Mouse (Mus musculus) left cerebral cortex, adult 9 months (tissue): Measurements from ENCODE around the gene Tubb2a.

Experiments used
- DNase-seq, 2 experiments: peaks; one replicate each; pipeline ENCODE4 v3.0.0; 2022; ENCODE audit warnings: low spot score in 2 of 2

Tubb2a gene

DNA sequence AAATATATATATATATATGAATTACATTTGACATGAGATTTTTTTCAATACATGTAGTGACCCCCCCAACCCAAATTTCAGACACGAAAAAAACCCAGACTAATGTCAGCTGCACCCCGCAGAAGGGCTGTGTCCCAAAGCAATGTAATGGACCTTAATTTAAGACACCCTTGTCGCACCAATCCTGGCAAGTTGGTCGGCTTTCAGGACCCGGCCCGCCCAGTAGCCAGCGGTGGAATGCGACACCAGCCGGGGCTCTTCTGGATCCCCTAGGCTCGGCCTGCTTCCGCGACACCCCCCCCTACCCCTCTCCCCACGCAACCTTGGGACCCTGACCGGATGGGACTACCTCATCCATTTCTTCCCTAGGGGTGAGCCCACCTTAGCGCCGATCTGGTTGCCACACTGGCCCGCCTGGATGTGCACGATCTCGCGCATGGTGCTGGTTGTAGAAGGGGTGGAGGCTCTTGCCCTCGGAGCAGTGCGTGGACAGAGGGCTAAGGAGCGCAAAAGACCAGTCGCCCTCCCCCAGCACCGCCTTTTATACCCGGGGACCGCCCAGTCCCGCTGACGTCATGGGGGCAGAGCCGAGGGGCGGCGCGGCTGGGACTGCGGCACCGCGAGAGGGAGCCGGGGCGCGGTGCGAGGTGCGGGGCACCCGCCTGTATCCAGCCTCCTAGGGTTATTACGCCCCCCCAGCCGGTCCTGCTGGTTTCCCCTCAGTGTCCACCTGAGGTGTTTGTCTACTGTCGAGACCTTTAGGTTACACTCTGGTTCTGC, at the start of gene Tubb2a:
Gene Tubb2a (minus strand): TSS at position 516 of the 780 bp plus-strand sequence.
- peak; percentile 73 to 91 for DNase-seq

DNA sequence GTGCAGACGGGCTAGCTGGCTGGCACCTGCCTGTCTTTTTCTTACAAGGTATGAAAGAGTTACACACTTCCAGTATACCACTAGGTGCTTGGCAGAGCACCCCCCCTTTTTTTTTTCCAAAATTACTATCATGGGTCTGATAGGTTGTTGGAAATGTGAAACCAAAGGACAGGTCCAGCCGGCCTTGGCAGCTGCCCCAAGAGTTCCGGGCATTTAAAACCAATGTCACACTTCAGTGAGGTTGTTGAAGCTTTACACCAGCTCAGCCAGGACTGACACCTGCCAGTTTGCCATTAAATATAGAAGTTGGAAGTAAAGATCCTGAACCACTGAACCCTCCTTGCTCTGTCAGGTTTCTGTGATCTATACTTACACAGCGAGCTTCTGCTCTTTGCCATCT, 47.9 kb upstream of the Tubb2a start:
- DNase-seq, result no peak

DNA sequence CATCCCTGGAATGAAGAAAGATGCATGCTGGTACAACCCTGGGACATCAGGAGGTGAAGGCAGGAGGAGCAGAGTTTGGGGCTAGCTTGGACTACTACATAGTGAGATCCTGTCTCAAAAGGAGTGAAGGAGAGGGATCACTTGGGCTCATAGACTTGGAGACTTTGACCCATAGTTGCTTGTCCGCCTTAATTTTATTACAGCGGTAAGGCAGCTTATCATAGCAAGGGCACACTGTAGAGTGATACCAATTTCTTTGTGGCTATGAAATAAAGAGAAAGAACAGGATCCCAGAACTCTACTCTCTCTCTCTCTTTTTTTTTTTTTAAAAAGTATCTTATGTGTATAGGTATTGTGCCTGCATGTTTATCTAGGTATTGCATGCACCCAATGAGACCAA, 42.7 kb upstream of the Tubb2a start:
- DNase-seq, result no peak

DNA sequence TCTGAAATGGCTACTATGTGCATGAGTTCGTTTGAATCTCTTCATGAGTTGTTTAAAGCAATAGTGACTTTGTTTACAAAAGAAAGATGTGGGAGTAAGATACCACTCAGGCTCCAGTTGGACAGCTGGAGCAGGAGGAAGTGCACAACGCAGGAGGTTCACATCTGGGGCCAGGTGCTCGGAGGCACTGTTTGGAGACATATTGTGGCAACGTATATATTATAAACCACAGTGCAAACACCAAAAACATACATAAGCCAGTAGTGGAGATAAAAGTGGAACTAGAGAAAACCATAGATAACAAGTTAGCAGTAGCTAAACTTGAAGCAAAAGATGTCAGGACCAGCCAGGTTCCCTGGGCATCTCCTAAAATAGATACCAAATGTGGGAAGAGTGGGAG, 41.6 kb upstream of the Tubb2a start:
- no peak for DNase-seq

DNA sequence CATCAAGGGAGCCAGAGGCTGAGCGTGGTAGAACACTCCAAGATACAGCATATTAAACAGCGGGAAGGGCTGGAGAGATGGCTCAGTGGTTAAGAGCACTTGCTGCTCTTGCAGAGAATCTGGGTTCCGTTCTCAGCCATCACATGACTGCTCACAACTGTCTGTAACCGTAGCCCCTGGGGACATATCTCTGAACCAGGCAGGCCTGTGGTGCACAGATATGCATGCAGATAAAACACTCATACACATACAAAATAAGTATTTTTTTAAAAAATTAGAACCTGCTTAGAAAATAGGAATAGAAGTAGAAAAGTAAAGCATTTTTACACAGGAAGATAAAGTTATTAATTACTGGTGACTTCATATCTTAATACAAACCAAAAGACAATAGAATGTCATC, 41.0 kb upstream of the Tubb2a start:
- DNase-seq, result no peak

DNA sequence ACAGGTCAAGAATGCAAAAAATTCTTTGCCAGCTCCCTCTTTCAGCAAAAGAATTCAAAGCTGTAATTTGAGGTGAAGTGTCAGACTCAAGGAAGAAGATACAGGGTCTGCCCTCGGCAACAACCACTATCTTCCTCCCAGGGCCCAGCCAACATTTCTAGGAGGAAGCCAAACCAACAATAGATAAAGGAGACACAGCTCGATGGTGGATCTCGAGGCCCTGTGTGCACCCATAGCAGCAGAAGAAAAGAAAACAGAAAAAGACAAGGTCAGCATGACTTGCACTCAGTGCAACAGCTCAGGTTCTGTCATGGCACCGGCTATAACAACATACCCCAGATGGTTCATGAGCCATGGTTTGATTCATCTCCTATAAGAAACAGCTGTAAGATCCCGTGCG, 38.7 kb upstream of the Tubb2a start:
- DNase-seq, result no peak

DNA sequence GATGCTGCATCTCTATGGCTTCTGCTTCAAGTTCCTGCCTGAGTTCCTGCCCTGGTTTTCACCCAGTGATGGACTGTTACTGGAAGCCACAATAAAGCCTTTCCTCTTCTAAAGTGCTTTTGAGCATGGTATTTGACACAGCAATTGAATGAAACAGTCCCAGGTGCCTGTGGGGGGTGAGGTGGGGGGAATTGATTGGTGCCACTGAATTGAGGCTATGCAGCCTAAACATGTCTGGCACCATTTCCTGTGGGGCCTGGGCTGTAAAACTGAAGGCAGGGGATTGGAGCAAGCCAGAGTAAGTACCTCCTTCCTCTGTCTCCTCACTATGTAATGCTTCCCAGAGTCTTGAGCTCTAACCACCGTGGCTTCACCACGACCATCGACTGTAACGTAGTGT, 36.8 kb upstream of the Tubb2a start:
- DNase-seq, result no peak

DNA sequence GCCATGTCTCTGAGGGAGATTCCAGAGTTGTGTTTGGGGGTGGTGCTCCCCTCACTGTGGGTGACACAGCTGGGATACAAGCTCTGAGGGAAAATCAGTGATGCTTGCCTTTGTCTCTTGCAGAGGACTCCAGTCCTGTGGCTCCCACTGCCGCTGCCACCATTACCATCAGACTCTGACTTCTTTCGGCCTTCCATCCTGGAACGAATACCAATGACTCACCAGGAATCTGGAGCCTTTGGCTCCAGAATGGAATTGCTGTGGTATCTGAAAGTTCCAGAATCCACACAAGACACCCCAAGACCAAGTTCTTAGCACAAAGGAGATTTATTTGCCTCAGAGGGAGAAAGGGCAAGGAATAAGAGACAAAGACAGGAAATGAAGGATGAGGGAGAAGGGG, 35.3 kb upstream of the Tubb2a start:
- no peak for DNase-seq

DNA sequence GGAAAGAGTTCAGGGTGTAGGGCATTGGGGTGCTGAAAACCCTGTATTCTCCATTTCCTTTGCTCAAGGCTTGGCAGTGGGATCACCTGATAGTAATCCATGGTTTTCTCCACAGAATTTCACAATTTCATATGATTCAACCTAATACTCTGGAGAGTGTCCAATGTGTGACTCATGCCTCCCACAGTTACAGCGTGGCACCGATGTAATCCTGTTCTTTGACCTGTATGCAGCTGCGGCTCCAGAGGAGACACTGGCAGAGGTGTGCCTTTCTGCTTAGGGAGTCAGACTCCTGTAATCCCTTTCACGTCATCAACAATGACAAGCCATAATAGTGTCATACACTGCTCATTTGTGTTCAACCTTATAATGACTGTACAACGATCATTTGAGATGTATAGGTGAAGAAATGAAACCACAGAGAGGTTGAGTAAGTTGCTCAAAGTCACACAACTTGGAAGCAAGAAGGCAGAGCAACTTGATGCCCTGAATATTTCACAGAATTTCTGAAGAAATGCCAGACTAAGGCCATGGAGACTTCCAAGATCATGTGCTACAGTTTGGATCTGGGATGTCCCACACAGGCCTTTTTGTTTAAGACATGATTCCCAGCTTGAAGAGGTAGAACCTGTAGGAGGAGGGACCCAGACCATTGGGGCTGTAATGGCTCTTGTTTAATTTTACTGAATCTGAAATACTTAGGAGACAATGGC, 34.7 kb upstream of the Tubb2a start:
- no peak for DNase-seq

DNA sequence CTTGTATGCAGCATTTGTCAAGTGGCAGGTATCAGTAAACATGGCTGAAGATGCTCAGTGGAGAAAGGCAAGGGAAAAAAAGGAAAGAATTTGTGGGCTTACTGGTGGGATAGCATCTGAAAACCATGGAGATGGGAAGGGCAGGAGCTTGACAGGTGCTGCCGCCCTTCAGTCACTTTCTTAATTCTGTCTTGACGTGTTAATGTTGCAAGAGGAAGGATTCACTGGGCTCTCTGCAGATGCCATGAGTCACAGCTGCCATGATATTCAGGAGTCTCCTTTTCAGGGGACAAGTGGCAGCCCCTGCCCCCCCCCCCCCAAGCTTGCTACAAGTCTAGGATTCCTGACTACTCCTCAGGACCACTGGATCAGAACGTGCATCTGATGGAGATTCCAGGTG, 34.1 kb upstream of the Tubb2a start:
- no peak for DNase-seq

DNA sequence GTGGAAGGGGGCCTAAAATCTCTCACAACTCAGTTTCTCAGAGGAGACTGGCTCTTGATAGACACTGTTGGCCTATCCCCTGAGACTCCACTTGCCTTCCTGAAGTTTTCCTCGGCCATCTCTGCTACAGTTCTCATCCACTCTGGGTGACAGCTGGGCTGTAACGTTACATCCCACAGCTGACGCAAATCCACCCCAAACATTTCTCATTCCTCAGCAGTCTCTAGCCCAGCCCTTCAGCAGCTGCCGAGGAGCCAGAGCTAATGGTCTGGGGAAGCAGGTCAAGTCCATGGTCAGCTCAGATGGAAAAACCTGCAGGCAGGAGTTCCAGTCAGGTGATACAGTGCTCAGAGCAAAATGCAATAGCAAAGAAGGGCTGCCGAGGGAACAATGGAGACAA, 33.2 kb upstream of the Tubb2a start:
- DNase-seq, result no peak

DNA sequence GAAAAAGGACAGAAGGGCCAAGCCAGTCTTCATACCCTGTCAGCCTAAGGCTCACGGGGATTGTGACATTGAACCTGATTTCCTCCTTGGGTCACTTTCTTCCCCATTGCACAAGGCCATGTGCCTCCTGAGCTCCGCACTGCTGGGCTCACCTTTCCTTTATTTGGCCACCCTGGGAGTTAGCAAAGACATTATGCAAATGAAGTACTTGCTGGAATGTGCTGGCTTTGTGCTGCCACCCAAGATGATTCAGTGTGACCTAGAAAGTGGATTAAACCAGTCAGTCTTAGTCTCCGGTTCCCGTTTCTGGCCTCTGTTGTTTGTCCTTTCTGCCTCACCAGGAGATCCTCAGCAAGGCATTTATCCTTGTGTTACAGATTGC, 31.9 kb upstream of the Tubb2a start:
- no peak for DNase-seq

DNA sequence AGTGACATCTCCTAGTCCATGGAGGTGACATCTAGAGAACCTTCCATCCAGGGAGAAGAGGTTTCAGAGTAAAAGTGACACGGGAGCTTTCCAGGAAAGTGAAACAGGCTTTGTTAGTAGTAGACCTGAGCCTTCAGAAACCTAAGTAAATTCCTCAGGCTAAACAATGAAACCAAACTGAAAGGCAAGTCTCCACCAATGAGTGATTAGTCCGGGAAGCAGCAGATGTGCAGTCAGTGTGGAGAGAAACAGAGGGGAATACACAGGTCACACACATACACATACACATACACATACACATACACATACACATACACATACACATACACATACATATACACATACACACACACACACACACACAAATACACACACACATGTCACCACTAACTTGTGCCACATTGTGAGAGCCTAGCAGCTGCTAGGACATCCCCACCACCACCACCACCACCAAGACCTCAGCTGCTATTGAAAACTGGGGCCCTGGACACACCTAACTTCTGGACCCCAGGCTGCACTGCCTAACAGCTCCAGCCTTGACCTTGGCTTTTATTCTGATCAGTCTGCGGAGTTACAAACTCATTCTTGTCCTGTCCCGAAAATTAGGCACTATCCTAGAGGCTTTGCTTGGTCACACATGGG, 31.3 kb upstream of the Tubb2a start:
- DNase-seq, result no peak

DNA sequence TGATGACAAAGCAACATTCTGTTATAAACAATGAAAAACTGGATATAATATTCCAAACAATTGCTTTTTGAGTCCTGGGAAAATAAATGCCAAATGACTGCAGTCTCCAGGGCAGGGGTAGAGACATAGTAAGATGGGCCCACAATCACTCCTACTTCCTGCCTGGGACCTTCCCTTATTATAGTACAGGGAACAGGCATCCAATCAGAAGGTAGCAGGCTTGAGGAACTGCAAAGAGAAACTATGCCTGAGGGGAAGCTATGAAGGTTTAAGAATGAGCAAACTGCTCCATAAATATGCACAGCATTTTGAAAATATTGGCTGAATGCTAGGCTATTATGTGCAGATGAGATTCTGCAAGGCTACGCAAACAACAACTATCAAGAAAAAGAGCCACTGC, 29.2 kb upstream of the Tubb2a start:
- no peak for DNase-seq

DNA sequence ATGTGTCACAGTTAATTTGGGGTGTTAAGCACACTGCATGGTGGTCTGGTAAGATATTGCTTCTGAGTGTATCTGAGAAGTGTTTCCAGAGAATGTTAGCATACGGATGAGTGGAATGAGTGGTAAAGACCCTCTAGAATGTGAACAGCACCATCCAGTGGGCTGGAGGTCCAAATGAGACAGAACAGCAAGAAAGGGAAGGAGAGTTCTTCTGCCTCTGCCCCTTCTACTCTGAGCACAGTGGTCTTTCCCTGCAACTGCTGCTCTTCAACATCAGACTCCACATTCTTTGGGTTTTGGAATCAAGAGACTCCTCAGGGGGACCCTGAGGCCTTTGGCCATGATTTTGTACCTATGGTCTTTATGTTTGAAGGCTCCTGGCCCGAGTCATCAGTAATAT, 28.4 kb upstream of the Tubb2a start:
- DNase-seq, result no peak

DNA sequence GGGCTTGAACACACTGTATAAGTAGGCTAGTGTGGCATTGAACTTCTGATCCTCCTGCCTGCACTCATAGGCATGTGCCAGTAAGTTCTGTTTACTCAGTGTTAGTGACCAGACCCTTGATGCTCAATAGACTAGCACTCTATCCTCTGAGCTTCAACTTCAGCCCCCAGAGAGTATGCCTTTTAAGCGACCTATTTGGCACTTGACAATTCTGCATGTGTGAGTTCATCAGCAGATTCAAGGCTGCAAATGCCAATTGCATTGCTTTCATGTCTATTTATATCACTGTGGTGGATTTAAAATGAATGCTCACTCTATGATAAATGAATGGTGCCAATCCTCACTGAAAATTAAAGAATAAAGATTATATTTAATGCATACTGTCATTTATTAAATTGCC, 27.6 kb upstream of the Tubb2a start:
- no peak for DNase-seq

DNA sequence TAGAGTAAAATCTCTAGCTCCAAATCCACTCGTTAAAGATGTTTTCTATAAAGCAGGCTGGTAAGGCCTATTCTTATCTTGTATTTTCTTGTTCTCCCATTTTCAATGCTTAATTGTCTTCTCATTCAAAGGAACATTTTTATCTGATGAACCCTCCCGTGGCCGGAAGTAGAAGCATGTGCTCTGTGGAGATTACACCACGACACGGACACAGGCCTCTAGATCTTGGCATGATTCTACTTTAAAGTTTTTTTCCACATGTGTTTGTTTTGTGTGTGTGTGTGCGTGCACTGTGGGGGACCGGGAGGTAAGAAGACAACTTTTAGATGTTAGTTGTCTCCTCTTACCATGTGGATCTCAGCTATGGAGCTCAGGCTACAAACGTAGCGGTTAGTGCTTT, 24.1 kb upstream of the Tubb2a start:
- no peak for DNase-seq

DNA sequence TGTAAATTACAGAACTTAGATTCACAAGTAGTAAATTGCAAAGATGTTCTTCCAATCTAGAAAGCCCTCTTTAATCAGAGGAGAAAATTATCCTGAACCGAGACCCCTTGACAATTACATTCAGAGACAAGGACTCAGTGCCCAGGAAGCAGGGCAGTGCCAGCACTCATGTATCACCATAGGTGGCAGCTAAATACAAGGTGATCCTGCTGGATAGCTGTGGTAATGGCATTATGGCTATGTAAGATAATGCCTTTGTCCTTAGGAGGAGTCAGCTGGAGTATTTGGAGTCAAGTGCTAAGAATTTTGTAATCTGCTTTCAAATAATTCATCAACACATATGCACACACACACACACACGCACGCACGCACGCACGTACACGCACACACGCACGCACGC, 23.4 kb upstream of the Tubb2a start:
- no peak for DNase-seq

DNA sequence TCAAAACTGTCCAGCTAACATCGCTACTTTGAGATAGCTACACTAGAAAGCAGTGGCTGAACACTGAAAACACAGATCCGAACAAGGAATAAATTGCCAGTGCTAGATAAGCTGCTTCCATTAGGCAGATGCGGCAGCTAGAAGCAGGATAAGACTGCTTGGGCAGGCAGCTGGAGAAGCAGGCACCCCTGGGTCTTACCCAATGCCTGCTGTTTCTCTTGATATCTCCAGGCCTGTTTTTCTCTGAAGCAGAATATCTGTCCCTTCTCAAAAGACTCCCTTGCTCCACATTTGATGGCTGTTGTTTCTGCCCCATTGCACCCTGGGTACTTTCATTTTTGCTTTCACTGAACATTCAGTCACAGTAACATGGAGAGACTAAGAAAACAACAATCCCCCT, 22.9 kb upstream of the Tubb2a start:
- DNase-seq, result no peak

DNA sequence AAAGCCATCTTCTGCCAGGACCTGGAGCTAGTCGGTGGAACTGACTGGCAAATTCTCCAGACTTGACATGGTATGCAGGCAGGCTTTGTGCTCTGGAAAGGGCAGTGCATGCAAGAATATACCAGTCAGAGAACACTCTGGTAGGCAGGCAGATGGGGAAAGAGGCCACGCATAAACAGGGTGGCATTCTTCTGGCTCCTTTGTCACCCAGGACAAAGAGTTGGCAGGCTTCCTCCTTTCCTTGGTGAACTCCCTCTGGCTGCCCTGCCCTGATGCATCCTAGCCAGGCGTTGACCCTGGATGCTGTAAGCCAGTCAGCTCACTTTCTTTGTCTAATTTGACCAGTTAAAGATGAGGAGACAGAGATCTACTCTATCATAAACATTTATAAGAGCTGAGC, 19.3 kb upstream of the Tubb2a start:
- DNase-seq, result no peak

DNA sequence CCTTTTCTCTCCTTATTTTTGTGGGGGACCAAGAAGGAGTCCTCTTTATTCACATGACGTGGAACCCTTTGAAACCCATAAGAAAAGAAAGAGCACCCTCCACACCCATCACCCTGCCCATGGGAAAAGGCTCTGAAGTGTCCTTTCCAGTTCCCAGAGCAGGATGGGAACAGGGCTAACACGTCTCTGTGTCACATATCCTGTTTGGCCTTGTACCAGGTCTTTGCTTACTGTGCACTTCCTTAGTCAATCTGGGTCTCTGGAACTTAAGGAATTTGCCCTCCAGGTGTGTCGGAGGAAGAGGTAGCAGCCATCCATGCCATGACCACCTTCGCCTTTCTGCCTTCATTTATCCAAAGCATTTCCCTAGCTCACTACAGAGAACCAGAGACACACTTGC, 18.6 kb upstream of the Tubb2a start:
- DNase-seq, result no peak

DNA sequence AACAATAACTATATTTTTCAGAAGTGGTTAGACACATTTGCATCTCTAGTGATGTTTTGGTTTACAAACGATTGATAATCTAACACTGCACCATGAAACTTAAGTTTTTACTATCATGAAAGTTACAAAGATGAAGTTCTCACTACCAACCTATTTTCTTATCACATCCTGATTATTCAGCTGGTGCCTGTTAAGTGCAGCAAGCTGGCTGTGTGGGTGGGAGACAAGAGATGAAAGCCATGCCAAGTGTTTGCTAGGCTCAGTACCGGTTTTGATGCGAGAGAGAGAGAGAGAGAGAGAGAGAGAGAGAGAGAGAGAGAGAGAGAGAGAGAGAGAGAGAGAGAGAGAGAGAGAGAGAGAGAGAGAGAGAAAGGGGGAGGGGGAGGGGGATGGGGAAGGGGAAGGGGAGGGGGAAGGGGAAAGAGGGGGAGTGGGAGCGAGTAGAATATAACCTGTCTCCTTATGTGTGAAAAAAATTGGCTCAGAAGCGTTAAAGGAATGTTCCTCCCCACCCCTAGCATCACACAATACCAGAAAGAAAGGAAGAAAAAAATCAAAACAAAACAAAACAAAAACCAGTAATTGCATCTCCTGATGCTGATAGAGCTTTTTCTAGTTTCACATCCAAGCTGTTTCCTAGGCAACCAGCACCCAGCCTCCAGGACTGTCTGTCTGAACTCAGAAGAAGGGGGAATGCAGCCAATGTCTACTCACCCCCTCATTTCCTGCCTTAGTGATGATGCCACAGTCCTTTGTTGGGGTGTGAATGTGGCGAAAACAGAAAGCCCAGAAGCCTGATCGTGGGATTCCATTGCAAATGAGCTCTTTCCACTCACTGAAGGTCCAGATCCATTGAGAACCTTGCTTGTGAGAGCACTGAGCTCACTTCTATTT, 18.0 kb upstream of the Tubb2a start:
- DNase-seq, result peak; percentile 87 to 91
